Mouse (Mus musculus) c-Kit-negative CD71-positive TER-119-positive erythroid progenitor cells, embryonic 14.5 days (primary cell): ENCODE results near the gene Tmem212.

Experiments used
- DNase-seq: peaks from one replicate; pipeline ENCODE4 v3.0.0-alpha.2; 2013; ENCODE audit warnings: low read depth, low spot score

Gene Tmem212

GRCm38 (mm10) chr3:27899012-27899726, 3.0 kb upstream of the Tmem212 start:
- no peak for DNase-seq

GRCm38 (mm10) chr3:27898178-27898577, 2.0 kb upstream of the Tmem212 start:
- DNase-seq, result no peak

DNA sequence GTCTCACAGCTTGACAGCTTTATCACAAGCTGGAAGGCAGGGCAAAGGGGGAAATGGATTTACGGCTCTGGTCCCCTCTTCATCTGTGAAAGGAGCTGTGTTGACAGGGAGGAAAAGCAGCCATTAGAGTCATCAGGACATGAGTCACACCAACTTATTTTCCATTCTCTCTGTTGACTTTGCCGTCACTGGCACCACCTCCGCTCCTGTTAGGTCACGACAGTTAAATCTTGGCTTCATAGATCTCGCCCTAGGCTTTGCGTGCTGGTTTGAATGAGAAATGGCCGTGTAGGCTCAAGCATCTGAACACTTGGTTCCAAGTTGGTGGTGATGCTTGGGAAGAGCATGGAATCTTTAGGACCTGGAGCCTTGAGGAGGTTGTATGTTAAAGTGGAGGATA, 9.6 kb downstream of the Tmem212 start:
- DNase-seq, result no peak

DNA sequence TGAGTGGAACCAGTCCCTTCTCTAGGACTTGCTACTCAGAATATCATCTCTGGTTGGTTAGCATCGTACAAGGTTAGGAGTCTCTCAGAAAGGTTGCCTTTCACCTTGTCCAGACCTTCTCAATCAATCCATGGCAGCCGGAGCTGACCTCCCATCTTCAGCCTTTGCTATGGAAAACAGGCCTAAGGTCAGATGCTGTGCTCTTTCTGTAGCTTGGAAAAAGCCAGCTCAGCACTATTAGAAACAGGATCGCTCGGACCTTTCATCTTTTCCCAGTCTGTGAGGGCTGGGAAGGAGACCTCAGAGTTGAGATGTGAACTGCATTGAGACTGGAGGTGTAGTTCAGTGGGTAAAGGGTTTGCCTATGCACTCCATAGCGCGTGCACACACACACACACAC, 10.6 kb downstream of the Tmem212 start:
- DNase-seq, result no peak

DNA sequence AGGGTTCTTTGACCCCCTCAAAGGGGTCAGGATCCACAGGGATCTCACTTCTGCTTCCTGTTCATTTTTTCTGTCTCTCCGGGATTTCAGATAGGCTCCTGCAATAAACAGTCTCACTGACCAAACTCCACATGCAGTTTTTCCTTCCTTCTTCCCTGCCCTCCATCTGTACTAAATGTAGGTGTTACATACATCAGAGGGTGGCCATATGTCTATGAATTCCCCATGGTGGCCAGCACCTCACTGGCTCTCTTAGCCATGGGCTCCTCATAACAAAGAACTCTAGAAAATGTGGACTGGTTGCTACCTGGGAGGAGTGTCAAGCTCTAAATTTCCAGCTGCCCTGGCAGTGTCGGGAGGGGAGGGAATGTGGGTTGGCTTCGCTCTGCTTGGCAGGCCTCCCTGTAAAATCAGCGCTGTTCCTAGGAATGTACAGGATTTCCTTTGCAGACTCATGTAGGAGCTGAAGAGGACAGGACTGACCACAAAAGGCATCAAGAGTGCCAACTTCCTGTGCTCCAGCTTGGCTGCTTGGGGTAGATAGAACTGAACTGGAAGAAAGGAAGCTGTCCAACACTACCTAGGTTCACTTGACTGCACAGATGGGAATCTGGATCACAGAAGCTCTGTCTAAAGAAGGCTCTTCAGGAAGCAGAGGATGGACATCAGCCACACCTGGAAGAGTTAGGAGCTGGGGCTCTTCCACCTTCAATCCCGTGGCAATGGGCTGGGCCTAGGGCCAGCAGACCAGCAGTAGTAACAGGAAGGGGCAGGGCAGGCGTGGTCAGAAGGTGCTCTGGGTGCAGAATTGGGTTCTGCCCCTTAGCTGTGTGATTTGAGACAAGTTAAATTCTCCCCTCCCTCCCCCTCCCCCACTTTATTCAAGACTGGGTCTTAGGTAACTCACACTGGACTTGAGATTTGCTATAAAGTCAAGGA, 14.0 kb downstream of the Tmem212 start:
- no peak for DNase-seq

- no peak for DNase-seq
These were observed 17.1 kb downstream of the Tmem212 start for GRCm38 (mm10) chr3:27878854-27879610.

GRCm38 (mm10) chr3:27873268-27874073, 22.7 kb downstream of the Tmem212 start:
- no peak for DNase-seq

GRCm38 (mm10) chr3:27872429-27872828, 23.7 kb downstream of the Tmem212 start:
- DNase-seq, result no peak

- no peak for DNase-seq
These were observed 24.3 kb downstream of the Tmem212 start for GRCm38 (mm10) chr3:27871891-27872290.

DNA sequence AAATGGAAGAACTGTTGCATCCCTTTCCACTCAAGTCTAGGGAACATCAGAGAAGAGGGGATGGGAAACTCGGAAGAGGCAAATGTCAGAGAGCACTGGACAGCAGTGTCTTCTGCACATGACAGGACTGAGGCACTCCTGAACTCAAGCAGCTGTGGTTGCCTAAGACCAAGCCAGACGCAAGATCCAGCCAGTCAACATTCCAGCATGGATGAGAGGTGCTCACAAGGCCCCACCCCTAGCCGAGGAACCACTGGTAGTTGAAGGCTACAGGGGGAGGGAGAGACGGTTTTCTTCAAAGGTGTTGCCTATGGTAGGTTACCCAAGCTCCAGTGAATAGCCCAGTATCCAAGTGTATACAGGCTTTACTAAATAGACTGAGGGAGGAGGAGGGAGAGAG, 24.8 kb downstream of the Tmem212 start:
- DNase-seq, result no peak

- DNase-seq, result no peak
These were observed 27.5 kb downstream of the Tmem212 start for GRCm38 (mm10) chr3:27868681-27869080.

DNA sequence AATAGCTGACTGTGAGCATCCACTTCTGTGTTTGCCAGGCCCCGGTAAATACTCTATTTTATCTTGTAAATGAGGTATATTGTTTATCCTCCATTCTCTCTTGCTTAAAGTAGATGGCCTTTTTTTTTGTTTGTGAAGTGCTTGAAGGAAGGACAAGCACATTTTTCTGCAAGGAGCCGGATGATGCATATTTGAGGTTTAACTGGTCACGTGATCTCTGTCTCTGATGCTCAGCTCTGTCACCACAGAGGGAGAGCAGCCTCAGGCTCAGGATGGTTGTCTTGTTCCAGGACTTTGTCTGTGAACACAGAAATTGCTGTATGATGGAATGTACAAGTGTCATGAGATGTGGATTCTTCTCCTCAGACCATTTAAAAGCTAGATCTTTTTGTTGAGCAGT, 28.4 kb downstream of the Tmem212 start:
- DNase-seq, result no peak

DNA sequence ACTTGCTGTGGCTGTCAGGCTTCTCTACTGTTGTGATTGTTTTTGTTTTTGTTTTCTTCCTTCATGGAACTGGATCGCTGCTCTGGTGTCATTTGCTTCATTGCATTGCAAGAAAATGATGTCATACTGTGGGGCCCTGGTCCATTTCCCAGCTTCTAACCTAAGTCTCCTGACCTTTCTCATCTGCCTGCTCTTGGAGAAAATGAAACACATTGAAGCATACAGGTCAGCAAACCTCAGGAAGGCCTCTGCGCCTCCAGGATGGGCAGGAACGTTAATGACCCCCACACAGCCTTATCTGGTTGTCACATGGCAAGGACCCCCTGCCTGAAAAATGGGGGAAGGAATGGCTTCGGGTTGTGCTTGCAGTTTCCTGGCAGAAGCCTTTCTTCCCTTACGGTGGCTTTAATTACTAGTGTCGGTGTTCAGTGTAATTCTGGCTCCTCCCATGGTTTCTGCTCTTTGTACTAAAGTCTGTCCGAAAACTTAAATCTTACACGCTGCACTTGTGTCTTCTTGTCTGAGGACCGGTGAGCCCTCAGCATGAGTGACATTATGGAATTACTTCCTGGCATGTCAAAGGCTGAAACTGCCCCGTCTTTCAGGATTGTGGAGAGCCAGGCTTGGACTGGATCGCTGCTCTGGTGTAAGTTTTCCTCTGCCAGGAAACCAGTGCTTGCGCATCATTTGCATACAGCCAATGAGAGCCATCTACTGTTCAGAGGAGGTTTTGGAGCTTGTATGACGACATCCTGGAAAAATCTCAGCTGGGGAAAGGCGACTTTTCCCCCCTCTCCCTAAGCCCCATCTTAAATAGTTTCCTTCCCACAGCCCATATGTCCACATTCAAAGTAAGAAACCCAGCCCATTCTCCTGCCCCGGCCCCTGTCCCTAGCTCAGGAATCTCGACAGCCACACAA, 33.1 kb downstream of the Tmem212 start:
- DNase-seq, result no peak

DNA sequence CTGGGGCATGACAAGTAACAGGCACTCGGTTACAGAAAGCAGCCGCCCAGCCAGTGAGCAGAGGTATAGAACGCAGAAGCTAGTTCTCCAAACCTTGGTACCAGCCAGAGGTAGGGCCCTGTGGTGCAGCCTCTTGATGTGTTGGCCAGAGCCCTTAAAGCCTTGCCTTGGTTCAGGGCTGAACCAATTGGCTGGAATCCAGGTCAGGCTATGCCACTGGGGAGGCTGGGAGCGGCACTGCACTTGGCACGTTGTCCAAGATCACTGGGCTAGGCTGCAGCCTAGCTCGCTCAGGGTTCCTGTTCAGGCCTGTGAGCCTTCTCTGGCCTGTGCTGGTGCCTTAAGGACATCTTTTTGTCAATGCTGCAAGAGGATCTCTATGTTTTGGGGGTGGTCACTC, 34.6 kb downstream of the Tmem212 start:
- no peak for DNase-seq

- DNase-seq, result no peak
These were observed 35.1 kb downstream of the Tmem212 start for GRCm38 (mm10) chr3:27861086-27861485.

DNA sequence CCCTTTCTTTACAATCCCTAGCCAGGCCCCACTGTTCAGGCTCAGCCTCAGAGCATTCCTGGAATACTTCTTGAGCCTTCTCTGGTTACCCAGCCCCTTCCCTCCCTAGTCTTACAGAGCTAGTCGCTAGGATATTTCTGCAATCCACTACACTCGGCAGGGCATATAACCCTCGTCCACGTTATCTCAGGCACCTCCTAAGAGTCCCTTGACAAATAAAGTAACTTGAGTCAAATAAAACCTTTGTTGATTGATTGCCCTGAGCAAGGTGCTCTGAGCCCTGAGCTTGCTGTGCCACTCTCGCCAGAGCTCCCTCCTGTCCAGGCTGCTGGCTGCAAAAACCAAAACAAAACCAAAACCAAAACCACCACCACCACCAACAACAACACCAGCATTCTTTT, 37.0 kb downstream of the Tmem212 start:
- DNase-seq, result no peak

DNA sequence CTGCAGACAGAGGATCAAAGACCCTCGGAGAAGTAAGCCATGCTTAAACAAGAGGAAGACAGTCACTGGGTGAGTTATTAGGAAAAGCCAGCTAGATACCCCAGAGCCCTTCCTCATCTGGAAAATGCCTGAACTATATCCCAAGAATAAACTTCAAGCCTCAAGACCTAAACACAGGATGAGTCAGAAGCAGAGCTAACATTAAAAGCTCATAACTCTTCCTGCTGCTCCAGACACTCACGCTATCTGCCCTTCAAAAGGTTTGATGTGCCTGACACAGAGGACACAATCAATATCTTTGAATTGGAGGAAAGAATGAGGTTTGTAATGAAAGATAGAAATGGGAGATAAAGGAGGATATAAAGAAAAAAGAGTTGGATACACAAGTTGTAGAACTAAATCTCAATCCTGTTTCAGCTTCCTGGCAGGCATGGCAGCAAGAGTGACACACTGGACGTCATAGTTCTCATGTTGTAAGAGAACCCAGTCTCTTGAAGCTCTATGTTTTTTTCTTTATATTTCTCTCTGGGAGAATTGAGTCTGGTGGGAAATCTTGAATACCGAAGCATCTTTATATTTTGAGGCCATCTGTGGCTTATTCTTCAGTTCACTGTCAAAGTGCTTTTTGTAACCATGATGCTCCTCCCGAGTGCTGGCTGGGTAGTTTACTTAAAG, 37.6 kb downstream of the Tmem212 start:
- no peak for DNase-seq

GRCm38 (mm10) chr3:27856288-27856687, 39.9 kb downstream of the Tmem212 start:
- DNase-seq, result no peak

DNA sequence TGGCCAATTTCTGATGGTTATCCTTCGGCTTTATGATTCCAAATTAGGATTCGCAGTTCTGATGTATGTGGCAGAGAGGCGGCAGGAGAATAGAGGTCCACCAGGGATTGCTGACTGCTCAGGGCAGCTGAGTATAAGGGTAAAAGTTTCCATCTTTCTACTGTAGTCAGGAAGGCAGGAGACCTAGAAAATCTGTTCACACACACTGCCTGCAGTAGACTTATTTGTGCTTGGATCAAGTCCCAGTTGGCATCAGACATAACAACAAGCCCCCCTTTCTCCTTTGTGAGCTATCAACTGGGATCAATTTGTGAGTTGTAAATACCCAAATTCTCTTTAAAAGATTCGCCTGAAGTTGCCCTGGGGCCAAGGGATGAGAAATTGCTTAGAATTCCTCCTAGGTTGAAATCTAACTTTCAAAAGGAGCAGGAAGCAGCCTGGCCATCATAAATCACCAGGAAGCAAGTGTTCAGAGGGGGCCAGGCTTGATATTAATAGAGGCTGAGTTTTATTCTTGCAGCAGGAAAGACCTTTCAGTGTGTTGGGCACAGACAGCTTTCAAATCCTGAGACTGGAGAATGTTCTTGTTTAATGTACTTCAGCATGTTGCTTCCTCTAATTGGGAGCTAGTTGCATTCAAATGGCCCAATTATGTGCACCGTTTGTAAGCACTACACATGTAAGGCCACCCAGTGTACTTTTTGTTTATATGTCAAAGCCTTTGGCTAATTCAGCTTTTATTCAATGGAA, 41.6 kb downstream of the Tmem212 start:
- DNase-seq, result no peak
